20 mouse cellular contexts compared by ENCODE assay signal in genomic region chr13:37763800-37764407, GRCm38 (mm10). TPM values are rescaled to one million over a fixed set of nuclear protein-coding genes. Genes with fewer than 3 reads are reported as not detected.
A peak's percentile ranks its signal among the peaks of the same experiment; 100 is the strongest.
DNase-seq lines count a peak whose midpoint lies in the region; ATAC-seq and TF ChIP-seq lines count a peak whose summit lies in the region.
"Had no signal": no experiment of that assay in that cellular context is flagged by ENCODE, and none has a peak within 500 bp of the region (broad histone marks: within the 10 kb centered on the region; RNA-seq: fewer than 3 reads in every experiment).

No protein-coding gene starts in this region.

- H3K27me3 ChIP-seq in hindbrain, embryonic 15.5 days = no peaks in the 10 kb centered on the region
- H3K27me3 ChIP-seq in hindbrain, embryonic 11.5 days (ENCODE audit: control insufficient read depth, insufficient read depth, low read length) = no peaks in the 10 kb centered on the region
- peaks cover 3% of the 10 kb centered on the region; the same call in 1 of the 2 replicates for H3K27me3 ChIP-seq in midbrain, postnatal 0 days (ENCODE audit: insufficient read depth, low read length)
- H3K27me3 ChIP-seq in midbrain, embryonic 13.5 days = peaks cover 54% of the 10 kb centered on the region
- H3K27me3 ChIP-seq: embryonic facial prominence, embryonic 13.5 days had no signal

- no peak overlapping the region for H3K9ac ChIP-seq in hindbrain, embryonic 15.5 days
- no peak overlapping the region for H3K9ac ChIP-seq in hindbrain, embryonic 11.5 days (ENCODE audit: low read depth, low read length)
- no peak overlapping the region for H3K9ac ChIP-seq in midbrain, postnatal 0 days (replicated peaks; ENCODE audit: low read length, poor library complexity, severe bottlenecking)
- no peak overlapping the region for H3K9ac ChIP-seq in midbrain, embryonic 13.5 days (replicated peaks)
- H3K9ac ChIP-seq: embryonic facial prominence, embryonic 13.5 days; forebrain, embryonic 13.5 days had no signal

- no peaks in the 10 kb centered on the region for H3K9me3 ChIP-seq in hindbrain, embryonic 15.5 days
- no peaks in the 10 kb centered on the region for H3K9me3 ChIP-seq in hindbrain, embryonic 11.5 days (ENCODE audit: control insufficient read depth, low read length)
- H3K9me3 ChIP-seq in midbrain, postnatal 0 days (ENCODE audit: low read length) = no peaks in the 10 kb centered on the region
- peaks cover 7% of the 10 kb centered on the region; the same call in 1 of the 2 replicates for H3K9me3 ChIP-seq in midbrain, embryonic 13.5 days
- H3K9me3 ChIP-seq: embryonic facial prominence, embryonic 13.5 days; heart, embryonic 10.5 days had no signal

- H3K4me3 ChIP-seq in hindbrain, embryonic 15.5 days = no peak overlapping the region
- H3K4me3 ChIP-seq in hindbrain, embryonic 11.5 days (ENCODE audit: low read depth, low read length) = no peak overlapping the region
- H3K4me3 ChIP-seq in midbrain, postnatal 0 days (ENCODE audit: low read depth, low read length) = no peak overlapping the region
- no peak overlapping the region for H3K4me3 ChIP-seq in midbrain, embryonic 13.5 days (replicated peaks)
- H3K4me3 ChIP-seq: embryonic facial prominence, embryonic 13.5 days; forebrain, embryonic 13.5 days; heart, embryonic 10.5 days had no signal

- H3K36me3 ChIP-seq in hindbrain, embryonic 15.5 days = no peaks in the 10 kb centered on the region
- no peaks in the 10 kb centered on the region for H3K36me3 ChIP-seq in hindbrain, embryonic 11.5 days (ENCODE audit: control insufficient read depth, insufficient read depth, low read length)
- H3K36me3 ChIP-seq in midbrain, postnatal 0 days (ENCODE audit: insufficient read depth, low read length) = no peaks in the 10 kb centered on the region
- no peaks in the 10 kb centered on the region for H3K36me3 ChIP-seq in midbrain, embryonic 13.5 days
- H3K36me3 ChIP-seq: embryonic facial prominence, embryonic 13.5 days; heart, embryonic 10.5 days had no signal

- no peak overlapping the region for H3K4me2 ChIP-seq in hindbrain, embryonic 15.5 days
- H3K4me2 ChIP-seq in hindbrain, embryonic 11.5 days (replicated peaks; ENCODE audit: low read depth, low read length) = no peak overlapping the region
- H3K4me2 ChIP-seq in midbrain, postnatal 0 days (ENCODE audit: low read depth, low read length, poor library complexity, severe bottlenecking) = no peak overlapping the region
- H3K4me2 ChIP-seq in midbrain, embryonic 13.5 days (replicated peaks) = no peak overlapping the region
- H3K4me2 ChIP-seq: embryonic facial prominence, embryonic 13.5 days; forebrain, embryonic 13.5 days had no signal

- H3K4me1 ChIP-seq in hindbrain, embryonic 15.5 days (replicated peaks) = peaks cover 12% of the 10 kb centered on the region
- H3K4me1 ChIP-seq in hindbrain, embryonic 11.5 days (replicated peaks; ENCODE audit: control insufficient read depth, insufficient read depth, low read length) = peaks cover 5% of the 10 kb centered on the region; the same call in 1 of the 2 replicates
- H3K4me1 ChIP-seq in midbrain, postnatal 0 days (ENCODE audit: insufficient read depth, low read length) = no peaks in the 10 kb centered on the region; the same call in 1 of the 2 replicates
- peaks cover 18% of the 10 kb centered on the region for H3K4me1 ChIP-seq in midbrain, embryonic 13.5 days (replicated peaks)
- H3K4me1 ChIP-seq: embryonic facial prominence, embryonic 13.5 days had no signal

- no peak for DNase-seq in hindbrain, embryonic 11.5 days (ENCODE audit: low spot score)
- DNase-seq in midbrain, postnatal 0 days (ENCODE audit: low spot score) = peak; percentile 67
- peak; percentile 84 for DNase-seq in retina, postnatal 1 day
- no peak for DNase-seq in thymus, adult 18-20 months
- DNase-seq: adrenal gland, adult 2 months; adrenal gland, postnatal 25 days; cerebellum, adult 11-12 months; cerebellum, adult 9-10 months; cerebellum, postnatal 36 days; gastrocnemius, postnatal 36 days; heart, adult 11 months; heart, postnatal 10 days; heart, postnatal 4 days had no signal

- ATAC-seq in hindbrain, embryonic 15.5 days (ENCODE audit: low FRiP score, low read depth) = peak; percentile 74
- no peak for ATAC-seq in hindbrain, embryonic 11.5 days (ENCODE audit: low FRiP score)
- ATAC-seq in midbrain, postnatal 0 days (ENCODE audit: low FRiP score) = no peak
- ATAC-seq in midbrain, embryonic 13.5 days = no peak
- ATAC-seq: forebrain, embryonic 13.5 days; inflammation-experienced regulatory T-cells, adult 6 months; intestine, postnatal 0 days had no signal

- TF ChIP-seq CTCF in midbrain, postnatal 0 days (IDR thresholded peaks at IDR 0.05) = no peak

- WGBS in hindbrain, embryonic 15.5 days = 60% methylated on average over 9 of the region's 9 CpGs
- WGBS in hindbrain, embryonic 11.5 days = 77% methylated on average over 9 of the region's 9 CpGs
- 64% methylated on average over 9 of the region's 9 CpGs for WGBS in midbrain, postnatal 0 days
- 74% methylated on average over 9 of the region's 9 CpGs for WGBS in midbrain, embryonic 13.5 days

- no peak overlapping the region for H3K27ac ChIP-seq in hindbrain, embryonic 15.5 days (replicated peaks)
- H3K27ac ChIP-seq in hindbrain, embryonic 11.5 days (ENCODE audit: low read depth, low read length) = no peak overlapping the region
- H3K27ac ChIP-seq in midbrain, postnatal 0 days (ENCODE audit: low read depth, low read length) = no peak overlapping the region
- H3K27ac ChIP-seq in midbrain, embryonic 13.5 days = no peak overlapping the region
- H3K27ac ChIP-seq: embryonic facial prominence, embryonic 13.5 days; forebrain, embryonic 13.5 days; heart, embryonic 10.5 days had no signal

RNA-seq across cellular contexts. Expression of gene Rreb1, which starts 14.3 kb away (rescaled TPM):
- polyA plus RNA-seq in hindbrain, embryonic 15.5 days (2015; fragmentation: Nextera tagmentation; extraction: Ambion mirVana) = 2.8 and 3.4 TPM in 2 replicates
- polyA plus RNA-seq in hindbrain, embryonic 11.5 days (2014; fragmentation: Nextera tagmentation; extraction: Ambion mirVana) = 6.3 and 7.0 TPM in 2 replicates
- 4.3 TPM in 2 replicates for total RNA-seq in midbrain, postnatal 0 days (2014; rRNA removed)
- polyA plus RNA-seq in midbrain, postnatal 0 days (2015; fragmentation: Nextera tagmentation; extraction: Ambion mirVana) = 1.4 and 2.0 TPM in 2 replicates
- 2.5 and 2.7 TPM in 2 replicates for polyA plus RNA-seq in midbrain, embryonic 13.5 days (2015; fragmentation: Nextera tagmentation; extraction: Ambion mirVana)

Comparison
In these comparisons a context has a peak if more than half of its experiments do, and no peak if none do; other contexts are left out.
1. DNase-seq: peak in midbrain, postnatal 0 days (single experiment) and retina, postnatal 1 day (single experiment); none in hindbrain, embryonic 11.5 days (single experiment) and thymus, adult 18-20 months (0 of 2).